Mouse (Mus musculus) neural tube, embryonic 10.5 days (tissue): ENCODE results near the gene Il17rc.
A peak's percentile ranks its signal among the peaks of the same experiment; 100 is the strongest.

ENCODE experiments used
- DNase-seq: peaks from one replicate; pipeline ENCODE4 v3.0.0-alpha.2; 2017; ENCODE audit warnings: low spot score; ENCODE audit errors: extremely low spot score

Gene Il17rc

GRCm38 (mm10) chr6:113494258-113494788 lies 23.1 kb downstream of the Il17rc start:
- DNase-seq: peak; percentile 81

DNA sequence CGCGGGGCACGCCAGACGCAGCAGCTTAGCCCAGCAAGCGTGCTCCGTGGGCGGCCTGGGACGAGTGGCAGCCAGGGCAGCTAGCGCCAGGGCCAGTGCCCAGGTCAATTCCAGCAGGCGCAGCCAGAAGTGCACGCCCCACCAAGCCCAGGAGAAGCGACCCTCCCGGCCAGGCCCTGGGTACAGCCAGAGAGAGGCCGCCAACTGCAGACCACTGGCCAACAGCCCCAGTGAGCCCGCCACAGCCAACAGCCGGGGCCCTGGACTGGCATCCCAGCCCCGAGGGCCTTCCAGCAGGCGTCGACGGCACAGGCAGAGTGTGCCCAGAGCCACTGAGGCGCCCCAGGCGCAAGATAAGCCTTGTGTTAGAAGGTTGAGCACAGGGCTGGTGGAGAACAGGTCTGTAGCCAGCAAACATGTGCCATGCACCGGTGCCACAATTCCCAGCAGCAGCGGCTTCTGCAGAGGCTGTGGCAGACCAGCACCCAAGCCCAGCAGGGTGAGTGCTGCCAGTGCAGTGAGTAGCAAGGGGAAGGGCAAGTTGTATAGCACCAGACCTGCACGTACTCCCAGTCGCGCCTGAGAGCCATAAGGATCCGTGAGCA lies 23.9 kb downstream of the Il17rc start:
- no peak for DNase-seq

DNA sequence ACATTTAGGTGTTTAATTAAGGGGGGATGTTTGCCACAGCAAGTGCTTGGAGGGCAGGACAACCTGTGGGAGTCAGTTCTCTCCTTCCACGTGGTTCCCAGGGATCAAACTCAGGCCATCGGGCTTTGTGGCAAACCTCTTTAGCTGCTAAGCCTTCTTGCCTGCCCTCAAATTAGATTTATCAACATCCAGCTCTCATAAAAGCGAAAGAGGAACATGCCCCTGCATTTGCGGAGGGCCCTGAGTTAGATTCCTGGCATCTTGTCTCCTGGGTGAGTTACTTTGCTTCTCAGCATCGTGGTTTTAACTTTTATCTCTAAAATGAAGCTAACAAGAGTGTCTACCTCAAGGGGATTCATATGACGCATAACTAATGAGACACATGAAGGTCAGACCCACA lies 28.1 kb downstream of the Il17rc start:
- no peak for DNase-seq

DNA sequence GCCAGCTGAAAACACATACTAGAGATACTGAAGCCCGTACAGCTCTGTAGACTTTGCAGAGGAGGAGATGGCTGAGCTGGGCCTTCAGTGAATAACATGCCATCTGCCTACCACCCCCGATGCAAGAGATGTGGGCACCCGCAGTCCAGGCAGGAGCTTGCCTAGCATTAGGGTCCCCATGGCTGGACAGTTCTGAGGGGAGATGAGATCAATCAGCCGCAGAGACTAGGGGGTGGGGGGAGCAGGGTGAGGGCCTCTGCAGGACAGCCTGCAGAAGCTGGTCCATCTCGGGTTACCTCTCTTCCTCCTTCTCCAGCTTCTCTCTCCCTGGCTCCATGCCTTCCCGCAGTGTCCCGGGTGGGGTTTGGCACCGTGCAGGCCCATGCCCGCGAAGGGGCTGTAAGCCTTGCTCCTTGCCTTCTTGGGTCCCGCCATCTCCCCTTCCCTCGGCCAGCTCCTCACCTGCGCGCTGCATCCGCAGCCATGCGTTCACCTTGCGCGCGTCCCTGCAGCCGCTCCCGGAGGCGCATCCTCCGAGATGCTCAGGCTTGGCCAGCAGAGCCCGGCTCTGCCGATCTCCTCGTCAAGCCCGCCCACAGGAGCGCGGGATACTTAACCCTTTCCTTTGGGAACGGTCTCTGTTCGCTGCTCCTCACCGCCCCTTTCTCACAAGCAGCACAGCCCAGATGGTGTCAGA lies 30.3 kb downstream of the Il17rc start, which contains the start of gene Prrt3:
TSS of gene Prrt3 (minus strand) at position 544 of the 697 bp plus-strand sequence.
- DNase-seq: peak; percentile 48

DNA sequence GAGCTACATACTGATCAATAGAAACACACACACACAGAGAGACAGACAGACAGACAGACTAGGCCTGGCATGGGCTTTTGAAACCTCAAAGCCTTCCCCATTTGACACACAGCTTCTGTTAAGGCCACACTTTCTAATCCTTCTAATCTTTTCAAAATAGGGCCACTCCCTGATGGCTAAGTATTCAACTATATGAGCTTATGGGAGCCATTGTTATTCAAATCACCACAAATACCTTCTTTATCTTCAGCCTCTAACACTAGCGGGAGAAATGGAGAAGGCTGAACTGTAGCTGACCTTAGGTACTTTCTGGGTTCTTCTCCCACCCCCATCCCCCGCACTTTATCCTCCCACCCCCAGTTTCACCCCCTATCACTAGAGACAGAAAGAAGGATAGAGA lies 31.6 kb downstream of the Il17rc start:
- DNase-seq: no peak

GRCm38 (mm10) chr6:113505689-113506088 lies 34.5 kb downstream of the Il17rc start:
- DNase-seq: no peak

DNA sequence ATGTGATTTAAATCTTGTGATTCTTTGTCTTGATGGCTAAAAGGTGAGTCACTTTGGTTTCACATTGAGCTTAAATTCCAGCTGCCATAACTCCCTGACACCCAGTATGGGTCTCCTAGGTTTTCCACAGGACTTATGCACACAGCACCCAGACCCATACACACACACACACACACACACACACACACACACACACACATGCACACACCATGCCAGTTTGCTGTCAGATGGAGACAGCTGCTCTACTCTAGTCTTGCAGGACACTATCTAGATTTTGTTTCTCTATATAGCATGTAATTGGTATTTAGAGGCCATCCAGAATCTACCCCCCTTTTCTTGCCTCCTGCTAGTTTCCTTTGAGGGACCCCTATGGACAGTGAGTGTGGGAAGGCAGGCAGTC lies 35.9 kb downstream of the Il17rc start:
- DNase-seq: no peak

GRCm38 (mm10) chr6:113508272-113508946 lies 37.2 kb downstream of the Il17rc start:
- DNase-seq: no peak

- no peak for DNase-seq
These were observed 37.7 kb downstream of the Il17rc start for GRCm38 (mm10) chr6:113508947-113509280.

DNA sequence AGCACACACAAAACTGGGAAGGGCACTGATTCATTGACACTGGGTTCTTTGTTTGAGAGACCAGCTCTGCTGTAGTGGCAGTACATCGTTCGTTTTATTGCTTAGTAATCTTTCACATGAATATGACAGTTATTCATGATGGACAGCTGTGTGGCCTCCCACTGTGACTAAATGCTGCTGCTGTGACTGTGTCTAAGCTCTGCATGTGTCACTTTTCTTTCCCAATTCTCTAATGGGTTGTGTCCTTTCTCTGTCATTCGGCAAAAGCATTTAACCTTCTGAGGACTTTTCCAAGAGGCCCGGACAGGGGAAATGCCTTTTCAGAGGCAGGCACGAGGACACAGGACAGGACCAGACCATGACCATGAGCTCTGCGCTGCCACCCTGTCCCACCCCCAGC lies 42.7 kb downstream of the Il17rc start:
- DNase-seq: no peak

- no peak for DNase-seq
These were observed 43.4 kb downstream of the Il17rc start for GRCm38 (mm10) chr6:113514600-113514999.

- DNase-seq: no peak
These were observed 46.3 kb downstream of the Il17rc start for GRCm38 (mm10) chr6:113517434-113518080.

- no peak for DNase-seq
These were observed 51.1 kb downstream of the Il17rc start for GRCm38 (mm10) chr6:113522310-113522709.

DNA sequence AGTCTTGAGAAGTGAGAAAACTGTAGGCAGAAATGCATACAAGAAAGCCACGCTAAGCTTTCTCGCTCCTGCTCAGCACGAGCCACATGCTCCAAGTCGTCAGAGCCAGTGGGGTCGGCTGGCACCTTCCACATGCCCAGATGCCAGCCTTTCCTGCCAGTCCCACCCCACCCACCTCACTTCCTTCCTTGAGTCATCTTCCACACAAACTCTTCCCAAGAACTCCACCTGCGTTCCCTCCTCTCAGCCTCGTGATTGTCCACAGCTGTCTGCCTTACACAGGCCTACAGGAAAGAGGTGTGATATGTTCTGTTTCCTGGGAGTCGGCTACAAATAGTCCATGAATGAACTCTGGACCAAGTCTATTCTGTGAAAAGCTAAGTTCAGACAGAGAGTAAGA lies 52.2 kb downstream of the Il17rc start:
- no peak for DNase-seq

- peak; percentile 98 for DNase-seq
These were observed 60.0 kb downstream of the Il17rc start, which contains the start of the genes Emc3 and Fancd2 for GRCm38 (mm10) chr6:113530932-113531839. Gene Emc3 (minus strand): TSS chr6:113531652. Gene Fancd2 (plus strand): TSS chr6:113531682.

DNA sequence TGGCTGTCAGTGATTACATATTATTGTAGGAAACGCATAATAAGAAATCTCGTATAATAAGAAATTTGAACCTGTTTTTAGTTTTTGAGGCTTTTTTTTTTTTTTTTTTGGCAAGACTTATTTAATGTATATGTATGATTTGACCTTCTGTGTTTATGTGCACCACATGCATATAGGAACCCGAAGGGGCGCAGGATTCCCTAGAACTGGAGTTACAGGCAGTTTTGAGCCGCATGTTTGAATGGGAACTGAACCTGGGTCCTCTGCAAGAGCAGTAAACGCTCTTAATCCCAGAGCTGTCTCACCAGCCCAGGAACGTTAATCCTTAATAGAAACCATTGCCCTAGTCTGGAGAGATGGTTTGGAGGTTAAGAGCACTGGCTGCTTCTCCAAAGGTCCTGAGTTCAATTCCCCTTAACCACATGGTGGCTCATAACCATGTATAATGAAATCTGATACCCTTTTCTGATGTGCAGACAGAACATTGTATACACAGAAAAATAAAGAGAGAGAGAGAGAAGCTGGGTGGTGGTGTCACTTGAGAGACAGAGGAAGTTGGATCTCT lies 60.7 kb downstream of the Il17rc start:
- peak; percentile 15 for DNase-seq
